Mouse (Mus musculus): ENCODE results near the gene Tlr12.

- TF ChIP-seq CTCF (IDR thresholded peaks at IDR 0.05; ENCODE audit: insufficient read depth, low read length), result no peak
- no peak for TF ChIP-seq POLR2A (IDR thresholded peaks at IDR 0.05; ENCODE audit: borderline replicate concordance, extremely low read depth, low read depth, low read length)
Observed at GRCm38 (mm10) chr4:128575811-128576210, 42.6 kb downstream of the Tlr12 start.

Data from lung, adult 2 months (tissue).